Mouse (Mus musculus) v-Abl transformed pro-B cells (cell line): ENCODE measurements around the gene Bbip1.

ENCODE experiments used
- in situ Hi-C, 2 experiments: fragments of 400-800 bp; cut with MboI; formaldehyde crosslinking; loops; one replicate each; pipeline ENCODE4 v1.15.1; 2025; ENCODE audit not compliant: unreplicated experiment in 2 of 2

Bbip1 gene

GRCm38 (mm10) chr19:53894538-53895121, 49.8 kb downstream of the Bbip1 start:
- in situ Hi-C loops, result loop anchor here in 1 of 2 experiments (25.0 kb wide), 1 partner anchor 757 kb away; the partner anchor contains the start of gene Add3

GRCm38 (mm10) chr19:53893711-53894171, 50.7 kb downstream of the Bbip1 start:
- in situ Hi-C loops, result loop anchor here in 1 of 2 experiments (25.0 kb wide), 1 partner anchor 756 kb away; the partner anchor contains the start of gene Add3

- in situ Hi-C loops, result loop anchor here in 1 of 2 experiments (25.0 kb wide), 1 partner anchor 756 kb away; the partner anchor contains the start of gene Add3
These were observed 51.5 kb downstream of the Bbip1 start for GRCm38 (mm10) chr19:53892838-53893359.

- in situ Hi-C loops, result loop anchor here in 1 of 2 experiments (25.0 kb wide), 1 partner anchor 755 kb away; the partner anchor contains the start of gene Add3
These were observed 52.4 kb downstream of the Bbip1 start, which contains the start of gene Pdcd4 for GRCm38 (mm10) chr19:53892061-53892460. Pdcd4 (plus strand) TSS chr19:53892231.

GRCm38 (mm10) chr19:53891569-53891968, 52.9 kb downstream of the Bbip1 start:
- in situ Hi-C loops, result loop anchor here in 1 of 2 experiments (25.0 kb wide), 1 partner anchor 754 kb away; the partner anchor contains the start of gene Add3

- in situ Hi-C loops, result loop anchor here in 1 of 2 experiments (25.0 kb wide), 1 partner anchor 754 kb away; the partner anchor contains the start of gene Add3
These were observed 53.6 kb downstream of the Bbip1 start for GRCm38 (mm10) chr19:53890781-53891251.

- in situ Hi-C loops, result loop anchor here in 1 of 2 experiments (25.0 kb wide), 1 partner anchor 753 kb away; the partner anchor contains the start of gene Add3
These were observed 54.2 kb downstream of the Bbip1 start for GRCm38 (mm10) chr19:53890274-53890673.

- in situ Hi-C loops, result loop anchor here in 1 of 2 experiments (25.0 kb wide), 1 partner anchor 752 kb away; the partner anchor contains the start of gene Add3
These were observed 54.9 kb downstream of the Bbip1 start for GRCm38 (mm10) chr19:53889555-53889954.

- in situ Hi-C loops, result loop anchor here in 1 of 2 experiments (25.0 kb wide), 1 partner anchor 751 kb away; the partner anchor contains the start of gene Add3
These were observed 56.1 kb downstream of the Bbip1 start for GRCm38 (mm10) chr19:53888331-53888730.

GRCm38 (mm10) chr19:53887822-53888221, 56.6 kb downstream of the Bbip1 start:
- in situ Hi-C loops, result loop anchor here in 1 of 2 experiments (25.0 kb wide), 1 partner anchor 751 kb away; the partner anchor contains the start of gene Add3

- in situ Hi-C loops, result loop anchor here in 1 of 2 experiments (25.0 kb wide), 1 partner anchor 749 kb away; the partner anchor contains the start of gene Add3
These were observed 57.7 kb downstream of the Bbip1 start for GRCm38 (mm10) chr19:53886576-53887370.

- in situ Hi-C loops, result loop anchor here in 1 of 2 experiments (25.0 kb wide), 1 partner anchor 748 kb away; the partner anchor contains the start of gene Add3
These were observed 59.0 kb downstream of the Bbip1 start for GRCm38 (mm10) chr19:53885450-53885849.

GRCm38 (mm10) chr19:53881786-53882185, 62.6 kb downstream of the Bbip1 start:
- in situ Hi-C loops, result loop anchor here in 1 of 2 experiments (25.0 kb wide), 1 partner anchor 744 kb away; the partner anchor contains the start of gene Add3

- in situ Hi-C loops, result loop anchor here in 1 of 2 experiments (25.0 kb wide), 1 partner anchor 743 kb away; the partner anchor contains the start of gene Add3
These were observed 64.0 kb downstream of the Bbip1 start for GRCm38 (mm10) chr19:53880460-53880859.
